Mouse (Mus musculus): ENCODE measurements around the gene Bcl3. TPM values are rescaled to one million over a fixed set of nuclear protein-coding genes. Genes with fewer than 3 reads are reported as not detected.

Bcl3 gene
- polyA plus RNA-seq, 1 experiment from 2014 or later: 3.3 TPM

DNA sequence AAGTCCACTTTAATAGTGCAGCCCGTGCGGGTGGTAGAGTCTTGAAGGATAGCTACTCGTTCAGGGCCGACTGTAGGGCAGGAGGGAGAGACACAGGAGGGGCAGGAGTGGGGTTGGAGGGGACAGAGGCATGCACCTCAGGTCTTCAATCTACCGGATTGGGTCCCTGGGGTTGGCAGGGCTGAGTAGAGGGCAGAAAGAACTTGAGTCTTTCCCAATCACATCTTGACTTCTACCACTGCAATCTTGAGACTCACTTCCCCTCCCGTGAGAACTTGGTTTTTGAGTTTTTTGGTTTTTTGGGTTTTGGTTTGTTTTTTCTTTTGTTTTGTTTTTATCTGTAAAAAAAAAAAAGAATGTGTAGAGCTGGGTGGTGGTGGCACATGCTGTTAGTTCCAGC, 33.7 kb upstream of the Bcl3 start:
- H3K4me1 ChIP-seq (ENCODE audit: insufficient read depth, low read length): no peaks in the 10 kb centered on the region; the same call in 1 of the 2 replicates
- no peaks in the 10 kb centered on the region for H3K9me3 ChIP-seq (ENCODE audit: low read length)
- WGBS: 87% methylated on average over 6 of the region's 6 CpGs
- ATAC-seq (ENCODE audit: low FRiP score, low TSS enrichment): no peak
- no peak overlapping the region for H3K9ac ChIP-seq (replicated peaks; ENCODE audit: low read length)
- H3K27me3 ChIP-seq (ENCODE audit: insufficient read depth, low read length): peaks cover 11% of the 10 kb centered on the region
- H3K36me3 ChIP-seq (ENCODE audit: insufficient read depth, low read length): no peaks in the 10 kb centered on the region
- H3K4me2 ChIP-seq (replicated peaks; ENCODE audit: low read depth, low read length): no peak overlapping the region
- H3K27ac ChIP-seq (ENCODE audit: low read length): no peak overlapping the region
- no peak overlapping the region for H3K4me3 ChIP-seq (ENCODE audit: low read length)

DNA sequence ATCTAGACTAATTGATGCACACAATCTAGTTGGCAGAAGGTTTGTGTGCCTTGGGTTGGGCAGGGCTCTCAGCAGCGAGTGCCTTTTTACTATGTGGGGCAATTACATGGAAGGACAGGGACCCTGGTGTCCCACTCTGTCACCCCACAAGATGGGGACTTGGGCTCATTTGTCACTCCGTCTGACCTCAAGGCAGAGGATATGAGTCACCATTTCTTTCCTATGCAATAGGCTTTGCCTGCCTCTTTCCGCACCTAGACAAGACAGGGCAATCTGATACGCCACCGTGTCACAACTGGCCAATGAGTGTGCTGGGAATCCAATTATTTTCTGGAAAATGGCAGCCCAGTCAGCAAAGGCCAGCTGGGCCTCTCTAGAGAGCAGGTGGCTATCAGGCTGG, 33.1 kb upstream of the Bcl3 start:
- 70% methylated on average over 5 of the region's 5 CpGs for WGBS
- Histone ChIP-seq H3K27ac (ENCODE audit: low read length) (no peak overlapping the region), H3K4me2 (replicated peaks; ENCODE audit: low read depth, low read length) (no peak overlapping the region), H3K9ac (replicated peaks; ENCODE audit: low read length) (no peak overlapping the region), H3K27me3 (ENCODE audit: insufficient read depth, low read length) (peaks cover 12% of the 10 kb centered on the region), H3K4me1 (ENCODE audit: insufficient read depth, low read length) (no peaks in the 10 kb centered on the region; the same call in 1 of the 2 replicates), H3K36me3 (ENCODE audit: insufficient read depth, low read length) (no peaks in the 10 kb centered on the region), H3K9me3 (ENCODE audit: low read length) (no peaks in the 10 kb centered on the region), H3K4me3 (ENCODE audit: low read length) (no peak overlapping the region)
- ATAC-seq (ENCODE audit: low FRiP score, low TSS enrichment): no peak

DNA sequence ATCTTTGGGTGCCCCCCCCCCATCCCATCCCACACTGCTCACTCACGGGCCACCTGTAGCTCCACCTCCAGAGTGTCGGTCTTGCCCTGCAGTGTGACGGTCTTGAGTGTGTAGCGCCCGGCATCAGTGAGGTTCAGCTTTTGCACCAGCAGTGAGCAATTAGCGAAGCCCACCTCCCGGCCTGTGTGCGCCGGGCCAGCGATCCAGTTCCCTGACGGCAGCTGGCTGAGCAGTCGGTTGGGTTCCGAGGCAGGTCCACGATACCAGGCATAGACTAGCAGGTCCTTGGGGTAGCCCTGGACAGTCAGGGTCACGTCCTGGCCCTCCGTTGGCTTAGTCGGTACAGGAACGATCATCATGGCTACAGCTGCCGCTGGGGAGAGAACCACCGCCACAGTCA, 31.0 kb upstream of the Bcl3 start:
- no peaks in the 10 kb centered on the region for H3K36me3 ChIP-seq (ENCODE audit: insufficient read depth, low read length)
- H3K9ac ChIP-seq (replicated peaks; ENCODE audit: low read length): no peak overlapping the region
- H3K27me3 ChIP-seq (ENCODE audit: insufficient read depth, low read length): peaks cover 12% of the 10 kb centered on the region
- H3K4me1 ChIP-seq (ENCODE audit: insufficient read depth, low read length): no peaks in the 10 kb centered on the region; the same call in 1 of the 2 replicates
- no peak for ATAC-seq (ENCODE audit: low FRiP score, low TSS enrichment)
- no peaks in the 10 kb centered on the region for H3K9me3 ChIP-seq (ENCODE audit: low read length)
- no peak overlapping the region for H3K4me2 ChIP-seq (replicated peaks; ENCODE audit: low read depth, low read length)
- H3K27ac ChIP-seq (ENCODE audit: low read length): no peak overlapping the region
- no peak overlapping the region for H3K4me3 ChIP-seq (ENCODE audit: low read length)
- 88% methylated on average over 20 of the region's 20 CpGs for WGBS

DNA sequence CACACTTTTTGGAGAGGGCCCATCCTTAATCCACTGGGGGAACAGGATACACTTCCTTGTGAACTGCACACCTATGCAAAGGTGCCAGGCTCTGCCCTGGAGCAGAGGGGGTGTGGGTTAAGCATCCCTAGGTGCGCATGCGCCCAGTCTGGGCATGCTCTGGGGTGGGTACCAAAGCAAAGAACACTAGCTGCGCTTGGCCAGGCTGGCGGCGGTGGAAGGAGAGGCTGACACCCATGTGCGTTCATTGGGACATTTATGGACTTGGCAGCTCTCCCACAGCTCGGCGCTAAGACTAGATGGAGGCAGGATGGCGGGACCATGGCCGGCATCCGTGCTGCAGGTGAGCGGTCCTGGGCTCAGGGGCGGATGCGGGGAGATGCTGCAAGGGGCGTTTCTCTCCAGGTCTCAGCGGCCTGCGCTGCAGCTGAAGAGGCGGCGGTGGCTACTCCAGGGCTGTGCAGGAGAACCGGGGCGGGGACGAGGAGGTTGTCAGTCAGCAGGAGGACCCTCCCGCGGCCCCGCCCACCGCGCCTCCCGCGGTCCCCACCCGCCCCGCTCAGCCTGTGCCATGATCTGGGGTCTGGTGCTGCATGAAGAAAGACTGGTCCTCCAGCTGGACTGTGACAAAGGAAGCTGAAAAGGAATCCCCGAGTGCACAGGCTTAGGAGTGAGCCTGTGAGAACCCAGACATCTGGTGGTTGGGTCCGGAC, 29.4 kb upstream of the Bcl3 start, which contains the start of gene Gm19345:
TSS of gene Gm19345 (plus strand) at position 146 of the 713 bp plus-strand sequence.
- no peaks in the 10 kb centered on the region for H3K36me3 ChIP-seq (ENCODE audit: insufficient read depth, low read length)
- H3K27me3 ChIP-seq (ENCODE audit: insufficient read depth, low read length): peaks cover 15% of the 10 kb centered on the region
- no peak within 1 kb of the TSS for H3K27ac ChIP-seq (ENCODE audit: low read length)
- 3% methylated on average over 33 of the region's 33 CpGs for WGBS
- no peaks in the 10 kb centered on the region for H3K9me3 ChIP-seq (ENCODE audit: low read length)
- peak within 1 kb of the TSS; percentile 54 for H3K4me2 ChIP-seq (replicated peaks; ENCODE audit: low read depth, low read length)
- H3K4me1 ChIP-seq (ENCODE audit: insufficient read depth, low read length): peaks cover 9% of the 10 kb centered on the region
- peak; percentile 79 for ATAC-seq (ENCODE audit: low FRiP score, low TSS enrichment)
- H3K4me3 ChIP-seq (ENCODE audit: low read length): peak within 1 kb of the TSS; percentile 31
- H3K9ac ChIP-seq (replicated peaks; ENCODE audit: low read length): peak within 1 kb of the TSS; percentile 58

DNA sequence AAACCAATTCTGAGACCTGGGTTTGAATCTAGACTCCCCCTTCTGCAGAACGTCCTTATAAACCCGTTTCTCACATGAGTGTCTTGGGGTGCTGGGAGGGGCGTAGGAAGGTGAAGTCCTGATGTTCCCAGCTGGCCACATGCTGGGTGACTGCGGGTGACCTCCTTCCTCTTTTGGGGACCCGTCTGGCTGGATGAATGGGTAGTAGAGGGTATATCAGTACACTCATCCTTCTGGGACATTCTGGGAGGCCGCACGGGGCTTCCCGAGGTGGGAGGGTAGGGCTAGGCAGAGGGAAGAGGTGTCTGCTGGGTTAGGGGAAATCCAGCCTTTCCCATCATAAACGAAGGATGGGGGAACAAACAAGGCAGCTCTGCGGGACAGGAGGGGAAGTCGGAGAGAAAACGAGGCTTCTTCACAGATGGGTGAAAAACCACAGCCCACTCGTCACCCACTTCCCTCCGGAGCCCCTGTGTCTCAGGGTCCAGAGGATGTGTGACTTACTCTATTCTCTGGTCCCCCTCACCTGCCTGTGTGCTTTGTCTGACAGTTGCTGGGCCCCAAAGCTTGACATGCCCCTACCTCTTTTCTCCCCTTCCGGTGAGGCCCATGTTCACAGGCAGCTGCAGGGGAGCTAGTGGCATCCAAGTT, 22.1 kb upstream of the Bcl3 start:
- H3K4me2 ChIP-seq (replicated peaks; ENCODE audit: low read depth, low read length): no peak overlapping the region
- H3K36me3 ChIP-seq (ENCODE audit: insufficient read depth, low read length): no peaks in the 10 kb centered on the region
- 67% methylated on average over 15 of the region's 15 CpGs for WGBS
- peaks cover 11% of the 10 kb centered on the region for H3K27me3 ChIP-seq (ENCODE audit: insufficient read depth, low read length)
- no peak overlapping the region for H3K4me3 ChIP-seq (ENCODE audit: low read length)
- no peak for ATAC-seq (ENCODE audit: low FRiP score, low TSS enrichment)
- H3K27ac ChIP-seq (ENCODE audit: low read length): no peak overlapping the region
- H3K9ac ChIP-seq (replicated peaks; ENCODE audit: low read length): no peak overlapping the region
- peaks cover 13% of the 10 kb centered on the region for H3K4me1 ChIP-seq (ENCODE audit: insufficient read depth, low read length)
- no peaks in the 10 kb centered on the region for H3K9me3 ChIP-seq (ENCODE audit: low read length)

DNA sequence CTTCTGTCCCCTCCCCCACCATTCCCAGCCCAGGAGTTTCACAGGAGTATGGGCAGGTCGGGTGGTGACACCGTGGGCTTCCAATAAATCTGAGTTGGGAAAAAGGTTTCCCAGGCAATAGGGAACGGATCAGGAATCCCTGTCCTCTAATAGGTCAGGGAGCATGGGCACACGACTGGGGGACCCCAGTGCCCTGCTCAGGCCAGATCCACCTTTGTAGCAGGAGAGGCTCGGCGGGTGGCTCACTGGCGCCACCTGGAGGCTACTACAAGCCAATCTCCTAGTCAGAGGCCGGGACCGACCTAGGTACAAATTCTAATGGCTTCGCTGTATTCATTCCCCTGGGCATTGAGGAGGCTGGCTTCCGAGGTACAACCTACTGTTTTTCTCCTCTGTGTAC, 21.0 kb upstream of the Bcl3 start:
- Histone ChIP-seq H3K27me3 (ENCODE audit: insufficient read depth, low read length) (peaks cover 11% of the 10 kb centered on the region), H3K36me3 (ENCODE audit: insufficient read depth, low read length) (no peaks in the 10 kb centered on the region), H3K9me3 (ENCODE audit: low read length) (no peaks in the 10 kb centered on the region), H3K9ac (replicated peaks; ENCODE audit: low read length) (no peak overlapping the region), H3K4me2 (replicated peaks; ENCODE audit: low read depth, low read length) (no peak overlapping the region), H3K4me1 (ENCODE audit: insufficient read depth, low read length) (peaks cover 13% of the 10 kb centered on the region), H3K27ac (ENCODE audit: low read length) (no peak overlapping the region), H3K4me3 (ENCODE audit: low read length) (no peak overlapping the region)
- peak; percentile 75 for ATAC-seq (ENCODE audit: low FRiP score, low TSS enrichment)
- WGBS: 4% methylated on average over 11 of the region's 11 CpGs

DNA sequence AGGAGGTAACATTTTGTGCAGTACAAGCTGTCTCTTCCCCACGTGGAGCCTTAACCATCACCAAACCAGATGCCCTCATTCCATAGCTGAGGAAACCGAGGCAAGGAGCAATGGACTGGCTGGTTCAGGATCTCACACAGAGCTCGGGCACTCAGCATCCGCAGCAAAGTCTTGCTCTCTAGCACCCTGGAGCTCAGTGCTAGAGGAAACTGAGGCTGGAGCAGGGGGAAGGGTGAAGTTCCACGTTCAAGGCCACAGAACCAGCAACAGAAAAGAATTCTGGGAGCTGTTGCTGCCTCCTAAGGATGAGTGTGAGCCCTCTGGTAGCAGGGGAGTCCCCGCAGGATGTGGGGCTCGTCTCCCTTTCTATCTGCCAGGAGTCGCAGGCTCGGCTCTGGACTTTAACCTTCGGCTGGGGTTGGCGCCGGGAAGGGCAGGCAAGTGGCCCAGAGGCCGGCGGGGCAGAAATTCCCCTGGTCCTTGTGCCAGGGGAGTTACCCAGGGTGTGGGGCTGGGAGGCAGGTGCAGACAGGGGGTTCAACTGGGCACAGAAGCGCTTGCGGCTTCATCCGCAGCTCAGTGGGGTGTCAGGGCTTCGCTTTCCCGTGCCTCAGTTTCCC, 20.4 kb upstream of the Bcl3 start:
- no peak overlapping the region for H3K4me2 ChIP-seq (replicated peaks; ENCODE audit: low read depth, low read length)
- peak; percentile 43; the same call in 1 of the 2 replicates for ATAC-seq (ENCODE audit: low FRiP score, low TSS enrichment)
- H3K9ac ChIP-seq (replicated peaks; ENCODE audit: low read length): no peak overlapping the region
- H3K36me3 ChIP-seq (ENCODE audit: insufficient read depth, low read length): no peaks in the 10 kb centered on the region
- no peak overlapping the region for H3K4me3 ChIP-seq (ENCODE audit: low read length)
- peaks cover 12% of the 10 kb centered on the region for H3K4me1 ChIP-seq (ENCODE audit: insufficient read depth, low read length)
- WGBS: 24% methylated on average over 19 of the region's 19 CpGs
- H3K27me3 ChIP-seq (ENCODE audit: insufficient read depth, low read length): peaks cover 9% of the 10 kb centered on the region
- H3K27ac ChIP-seq (ENCODE audit: low read length): no peak overlapping the region
- no peaks in the 10 kb centered on the region for H3K9me3 ChIP-seq (ENCODE audit: low read length)

DNA sequence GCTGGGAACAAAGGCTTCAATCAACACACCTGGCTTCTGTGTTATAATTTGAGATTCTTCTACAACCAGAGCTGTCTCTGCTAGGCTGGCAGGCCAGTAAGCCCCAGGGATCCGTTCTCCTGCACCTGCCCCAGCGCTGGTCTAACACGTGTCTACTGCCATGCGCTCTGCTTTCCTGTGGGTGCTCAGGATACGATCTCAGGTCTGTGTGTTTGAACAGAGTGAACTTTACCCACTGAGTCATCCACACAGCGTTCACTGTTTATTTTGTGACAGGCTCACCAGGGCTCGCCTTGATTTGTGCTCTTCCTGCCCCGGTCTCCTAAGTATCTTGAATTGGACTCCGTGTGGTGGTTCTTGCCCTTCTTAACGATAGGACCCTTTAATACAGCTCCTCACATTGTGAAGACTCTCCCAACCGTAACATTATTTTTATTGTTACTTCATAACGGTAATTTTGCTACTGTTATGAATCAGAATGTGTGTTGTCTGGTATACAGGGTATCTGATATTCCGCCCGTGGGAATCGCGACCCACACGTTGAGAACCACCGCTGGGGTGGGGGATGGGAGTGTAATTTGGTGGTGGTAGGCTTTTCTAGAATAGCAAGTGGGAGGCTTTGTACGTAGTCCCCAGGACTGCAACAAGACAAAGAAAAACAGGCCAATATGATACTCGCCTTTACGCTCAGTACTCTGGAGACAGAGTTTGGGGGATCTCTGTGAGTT, 19.3 kb upstream of the Bcl3 start:
- no peak overlapping the region for H3K4me2 ChIP-seq (replicated peaks; ENCODE audit: low read depth, low read length)
- ATAC-seq (ENCODE audit: low FRiP score, low TSS enrichment): no peak
- WGBS: 76% methylated on average over 21 of the region's 21 CpGs

DNA sequence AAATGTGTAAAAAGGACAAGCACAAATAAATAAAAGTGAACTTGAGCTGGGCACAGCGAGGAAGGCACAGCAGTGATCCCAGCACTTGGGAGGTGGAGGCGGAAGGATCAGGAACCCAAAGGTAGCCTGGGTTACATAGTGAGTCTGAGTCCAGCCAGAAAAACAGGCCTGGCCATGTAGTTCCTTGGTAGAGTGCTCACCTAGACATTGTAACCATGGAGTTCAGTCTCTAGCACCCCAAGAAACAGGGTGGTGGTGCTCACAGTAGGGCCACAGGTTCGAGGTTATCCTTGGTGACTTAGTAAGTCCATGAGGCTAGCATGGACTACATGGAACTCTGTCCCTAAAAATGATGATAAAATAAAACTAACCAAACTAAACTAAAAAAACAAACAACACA, 18.4 kb upstream of the Bcl3 start:
- H3K27ac ChIP-seq (ENCODE audit: low read length): no peak overlapping the region
- ATAC-seq (ENCODE audit: low FRiP score, low TSS enrichment): no peak
- WGBS: 81% methylated on average over 3 of the region's 3 CpGs

More for the DNA sequence above, 19.3 kb upstream of the Bcl3 start:
- Histone ChIP-seq H3K9ac (replicated peaks; ENCODE audit: low read length) (no peak overlapping the region), H3K4me3 (ENCODE audit: low read length) (no peak overlapping the region), H3K9me3 (ENCODE audit: low read length) (no peaks in the 10 kb centered on the region), H3K36me3 (ENCODE audit: insufficient read depth, low read length) (no peaks in the 10 kb centered on the region), H3K27ac (ENCODE audit: low read length) (no peak overlapping the region), H3K4me1 (ENCODE audit: insufficient read depth, low read length) (peaks cover 4% of the 10 kb centered on the region), H3K27me3 (ENCODE audit: insufficient read depth, low read length) (peaks cover 8% of the 10 kb centered on the region)

More for the DNA sequence above, 18.4 kb upstream of the Bcl3 start:
- H3K27me3 ChIP-seq (ENCODE audit: insufficient read depth, low read length): peaks cover 8% of the 10 kb centered on the region
- no peak overlapping the region for H3K4me2 ChIP-seq (replicated peaks; ENCODE audit: low read depth, low read length)
- H3K9me3 ChIP-seq (ENCODE audit: low read length): no peaks in the 10 kb centered on the region
- no peaks in the 10 kb centered on the region for H3K36me3 ChIP-seq (ENCODE audit: insufficient read depth, low read length)
- no peak overlapping the region for H3K9ac ChIP-seq (replicated peaks; ENCODE audit: low read length)
- no peak overlapping the region for H3K4me3 ChIP-seq (ENCODE audit: low read length)
- peaks cover 4% of the 10 kb centered on the region for H3K4me1 ChIP-seq (ENCODE audit: insufficient read depth, low read length)

Measured in kidney, embryonic 16.5 days (tissue).